Mouse (Mus musculus) c-Kit-positive CD71-negative TER-119-negative erythroid progenitor cells, embryonic 14.5 days (primary cell): ENCODE results near the gene Cntnap1.
"Not testable (repeated sequence)": the region's sequence is repeated elsewhere in the genome, so short reads cannot be mapped to it uniquely, and the experiment has no call there.

Source experiments
- DNase-seq: peaks from one replicate; pipeline ENCODE4 v3.0.0-alpha.2; 2013; ENCODE audit warnings: low read depth

Cntnap1 gene

DNA sequence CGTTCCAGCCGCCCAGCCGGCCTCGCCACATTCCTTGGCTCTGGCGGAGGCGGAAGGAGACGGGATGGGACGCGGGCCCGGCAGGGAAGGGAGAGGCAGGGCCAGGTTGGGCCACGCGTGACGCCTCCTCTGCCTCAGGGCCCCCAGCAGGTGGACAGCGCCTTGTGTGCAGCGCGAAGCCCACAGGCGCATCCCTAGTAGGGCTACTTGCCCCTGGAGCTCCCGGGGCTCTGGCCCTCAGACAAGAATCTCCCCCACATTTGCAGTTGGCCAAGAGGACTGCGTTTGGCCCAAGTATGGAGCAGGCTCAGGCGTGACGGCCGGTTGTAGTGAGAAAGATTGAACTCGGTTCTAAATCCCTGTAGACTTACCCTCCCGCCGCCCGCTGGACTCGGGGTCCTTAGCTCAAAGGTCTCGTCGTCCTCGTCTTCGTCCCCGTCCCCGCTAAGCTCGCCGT, at the start of gene Cntnap1:
Gene Cntnap1 (plus strand): TSS at position 170 of the 457 bp plus-strand sequence.
- no peak for DNase-seq

DNA sequence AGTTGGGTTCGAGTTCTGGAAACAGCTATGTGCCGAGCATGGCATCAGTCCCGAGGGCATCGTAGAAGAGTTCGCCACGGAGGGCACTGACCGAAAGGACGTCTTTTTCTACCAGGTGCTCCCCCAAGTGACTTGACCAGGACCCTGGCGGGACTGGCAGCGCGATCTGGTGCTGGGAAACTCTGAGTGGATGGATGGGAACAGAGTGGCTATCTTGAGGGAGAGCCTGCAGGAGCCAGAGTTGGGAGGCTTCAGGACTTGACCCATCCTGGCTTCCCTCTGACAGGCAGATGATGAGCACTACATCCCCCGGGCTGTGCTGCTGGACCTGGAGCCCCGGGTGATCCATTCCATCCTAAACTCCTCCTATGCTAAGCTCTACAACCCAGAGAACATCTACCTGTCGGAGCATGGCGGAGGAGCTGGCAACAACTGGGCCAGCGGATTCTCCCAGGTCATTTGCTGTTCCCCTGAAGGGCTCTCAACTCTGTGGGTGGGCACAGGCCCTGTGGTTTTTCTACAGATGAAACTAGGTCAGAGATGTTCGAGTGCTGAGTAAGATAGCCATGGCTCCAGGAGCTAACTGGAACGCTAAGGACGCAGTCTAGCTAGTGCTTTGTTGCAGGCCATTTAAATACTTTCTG, 49.7 kb upstream of the Cntnap1 start:
- no peak for DNase-seq

DNA sequence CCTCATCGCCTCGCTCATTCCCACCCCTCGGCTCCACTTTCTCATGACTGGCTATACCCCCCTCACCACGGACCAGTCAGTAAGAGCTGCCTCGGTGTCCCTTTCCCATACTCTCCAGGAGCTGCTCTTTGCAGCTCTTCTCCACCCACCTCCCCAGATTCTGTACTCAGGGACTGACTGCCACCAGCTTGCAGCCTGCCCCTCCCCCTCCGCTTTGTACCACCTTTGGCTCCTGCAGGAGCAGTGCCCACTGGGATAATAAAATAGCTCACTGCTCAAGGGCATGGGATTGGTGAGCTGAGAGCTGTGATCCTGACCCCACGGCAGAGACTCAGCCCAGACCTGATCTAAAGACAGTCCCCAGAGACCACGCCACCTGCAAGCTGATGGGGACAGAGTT, 45.8 kb upstream of the Cntnap1 start:
- DNase-seq: not testable (repeated sequence)

DNA sequence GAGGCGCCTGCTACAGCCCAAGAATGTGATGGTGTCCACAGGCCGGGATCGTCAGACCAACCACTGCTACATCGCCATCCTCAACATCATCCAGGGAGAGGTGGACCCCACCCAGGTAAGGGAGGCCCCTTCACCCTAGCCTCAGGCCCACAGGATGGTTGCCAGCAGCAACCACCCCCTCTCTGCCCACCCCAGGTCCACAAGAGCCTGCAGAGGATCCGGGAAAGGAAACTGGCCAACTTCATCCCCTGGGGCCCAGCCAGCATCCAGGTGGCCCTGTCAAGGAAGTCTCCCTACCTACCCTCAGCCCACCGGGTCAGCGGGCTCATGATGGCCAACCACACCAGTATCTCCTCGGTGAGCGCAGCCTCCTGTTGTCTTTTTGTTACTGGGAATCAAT, 45.3 kb upstream of the Cntnap1 start:
- DNase-seq: not testable (repeated sequence)

DNA sequence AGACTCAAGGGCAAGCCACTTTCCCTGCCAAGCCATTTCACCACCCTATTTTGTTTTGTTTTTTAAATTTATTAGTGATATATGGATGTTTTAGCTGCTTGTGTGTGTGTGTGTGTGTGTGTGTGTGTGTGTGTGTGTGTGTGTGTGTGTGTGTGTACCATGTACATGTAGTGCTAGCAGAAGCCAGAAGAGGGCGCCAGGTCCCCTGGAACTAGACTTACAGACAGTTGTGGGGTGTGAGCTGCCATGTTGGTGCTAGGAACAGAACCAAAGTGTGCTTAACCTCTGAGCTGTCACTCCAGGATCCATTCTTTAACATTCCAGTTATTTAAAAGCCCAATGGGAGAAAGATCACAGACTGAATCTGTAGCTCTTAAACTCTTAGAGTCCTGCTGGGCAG, 43.2 kb upstream of the Cntnap1 start:
- no peak for DNase-seq

DNA sequence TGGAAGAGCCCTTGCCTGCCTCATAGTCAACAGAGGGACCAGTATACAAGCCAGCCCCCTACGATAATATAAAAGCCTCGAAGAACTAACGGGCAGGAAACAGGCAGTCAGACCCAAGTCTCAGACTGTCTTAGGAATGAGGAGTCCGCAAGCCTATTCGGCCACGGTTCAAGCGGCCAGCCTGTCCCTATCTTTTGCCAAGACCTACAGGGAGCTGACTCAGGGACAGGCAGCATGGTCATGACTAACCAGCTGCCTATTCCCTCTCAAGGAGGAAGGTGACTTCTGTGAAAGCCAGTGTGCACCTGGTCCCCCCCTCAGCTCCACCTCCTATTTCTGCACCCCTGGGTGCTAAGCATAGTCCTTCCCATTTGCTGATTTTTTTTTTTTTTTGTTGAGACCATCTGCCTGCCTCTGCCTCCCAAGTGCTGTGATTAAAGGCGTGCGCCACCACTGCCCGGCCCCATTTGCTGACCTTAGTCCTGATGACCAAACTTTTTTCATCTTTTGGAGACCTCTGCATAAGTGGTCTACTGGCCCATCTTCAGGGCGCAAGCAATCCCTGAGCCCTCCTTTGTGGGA, 41.2 kb upstream of the Cntnap1 start:
- DNase-seq: no peak

DNA sequence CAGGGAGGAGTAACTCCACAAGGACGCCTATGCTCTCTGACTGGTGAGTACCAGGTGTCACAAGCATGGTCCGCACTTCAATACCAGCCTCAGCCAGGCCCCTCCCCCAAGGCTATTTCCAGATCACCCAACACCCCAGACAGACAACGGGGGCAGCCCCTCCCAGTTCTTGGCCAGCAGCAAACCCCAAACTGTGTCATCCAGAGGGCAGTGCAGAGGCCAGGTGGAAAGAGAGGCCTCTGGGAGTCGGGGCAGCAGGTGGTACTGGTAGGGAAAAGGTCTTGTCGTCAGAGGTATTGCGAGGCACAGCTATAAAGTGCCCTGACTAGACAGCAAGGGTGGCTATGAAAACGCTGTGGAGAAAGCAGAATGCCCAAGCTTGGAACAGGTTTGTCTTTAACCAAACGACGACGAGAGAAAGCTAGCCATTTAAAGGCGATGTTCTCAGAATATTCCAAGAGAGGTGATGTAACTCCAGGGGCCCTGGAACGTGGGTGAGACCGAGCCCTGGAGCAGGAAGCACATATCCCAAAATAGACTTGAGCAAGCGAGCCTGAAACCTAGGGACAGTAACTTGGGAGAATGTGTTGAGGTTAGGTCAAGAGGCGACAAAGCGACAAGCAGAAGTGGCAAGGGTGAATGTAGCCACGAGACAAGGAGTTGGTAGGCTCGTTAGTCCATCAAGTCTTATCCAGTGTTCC, 40.1 kb upstream of the Cntnap1 start:
- no peak for DNase-seq

DNA sequence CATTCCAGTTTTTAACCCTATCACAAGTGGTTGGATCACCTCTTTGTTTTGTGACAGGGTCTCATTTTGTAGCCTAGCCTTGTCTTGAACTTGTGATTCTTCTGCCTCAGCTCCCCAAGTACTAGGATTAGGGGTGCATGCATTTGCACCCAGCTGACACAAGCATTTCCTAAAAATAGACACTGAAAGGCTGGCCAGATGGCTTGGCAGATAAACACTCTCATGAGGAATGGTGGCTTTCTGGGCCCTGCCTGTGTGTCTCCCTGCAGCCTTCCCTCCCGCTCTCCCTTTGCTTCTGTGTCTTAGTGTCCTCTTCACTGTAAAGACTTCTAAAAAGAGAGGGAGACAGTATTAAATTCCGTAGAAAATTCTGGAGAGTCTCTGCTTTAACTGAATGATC, 39.1 kb upstream of the Cntnap1 start:
- DNase-seq: no peak

DNA sequence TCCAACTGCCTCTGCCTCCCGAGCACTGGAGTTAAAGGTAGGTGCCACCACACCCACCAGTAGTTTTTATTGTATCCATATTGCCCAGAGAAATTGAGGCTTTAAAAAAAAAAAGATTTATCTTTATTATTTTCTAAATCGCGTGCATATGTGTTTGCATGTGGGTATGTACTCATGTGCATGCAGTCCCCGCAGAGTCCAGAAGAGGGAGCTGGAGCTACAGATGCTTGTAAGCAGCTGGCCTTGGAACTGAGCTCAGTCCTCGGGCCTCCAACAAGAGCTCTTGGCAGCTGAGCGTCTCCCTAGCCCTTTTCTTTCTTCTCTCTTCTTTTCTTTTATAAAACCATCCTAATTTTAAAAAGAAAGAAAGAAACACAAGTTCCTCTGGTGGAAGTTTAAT, 38.6 kb upstream of the Cntnap1 start:
- no peak for DNase-seq

DNA sequence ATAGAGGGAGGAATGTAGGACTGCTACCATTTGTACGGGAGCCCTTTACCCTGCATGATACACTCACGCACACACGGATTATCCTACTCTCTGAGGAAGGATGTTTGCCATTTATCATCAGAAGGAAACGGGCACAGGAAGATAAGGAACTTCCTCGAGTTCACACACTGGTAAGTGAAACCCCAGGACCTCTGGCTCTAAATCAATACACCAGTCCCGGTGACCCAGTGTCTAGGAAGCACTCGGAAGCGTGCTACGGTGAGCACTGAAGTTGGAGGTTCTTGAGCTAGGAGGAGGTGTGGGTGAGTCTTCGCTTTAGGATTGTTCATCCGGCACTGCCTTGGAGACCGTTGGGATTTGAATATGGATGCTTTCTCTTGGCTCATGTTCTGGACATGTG, 37.3 kb upstream of the Cntnap1 start:
- DNase-seq: no peak

DNA sequence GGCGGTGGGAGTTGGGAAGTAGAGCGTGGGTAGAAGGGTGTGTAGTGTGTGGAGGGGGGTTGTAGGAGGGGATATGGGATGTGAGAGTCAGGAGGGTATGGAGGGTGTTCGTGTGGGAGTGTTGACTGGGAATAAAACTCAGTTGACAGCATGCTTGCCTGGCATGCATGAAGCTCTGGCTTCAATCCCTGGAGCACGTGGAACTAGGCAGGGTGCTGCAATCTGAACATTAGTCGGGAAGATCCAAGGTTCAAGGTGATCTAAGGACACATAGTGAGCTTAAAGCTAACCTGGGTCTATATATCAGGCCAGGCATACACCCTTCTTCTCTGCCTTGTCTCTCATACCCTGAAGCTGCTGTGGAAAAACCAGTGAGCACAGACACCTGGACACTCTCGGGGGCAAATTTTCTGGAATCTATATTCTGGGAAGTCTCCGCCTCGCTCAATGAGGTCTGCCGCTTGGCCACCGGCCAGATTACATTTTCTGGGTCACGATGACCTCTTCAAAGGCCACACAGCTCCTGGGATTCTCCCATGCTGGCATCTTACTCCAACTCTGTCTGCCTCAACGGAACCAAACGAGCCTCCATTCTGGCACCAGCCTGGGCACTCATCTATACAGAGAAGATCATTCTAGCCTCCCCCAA, 36.0 kb upstream of the Cntnap1 start:
- no peak for DNase-seq

DNA sequence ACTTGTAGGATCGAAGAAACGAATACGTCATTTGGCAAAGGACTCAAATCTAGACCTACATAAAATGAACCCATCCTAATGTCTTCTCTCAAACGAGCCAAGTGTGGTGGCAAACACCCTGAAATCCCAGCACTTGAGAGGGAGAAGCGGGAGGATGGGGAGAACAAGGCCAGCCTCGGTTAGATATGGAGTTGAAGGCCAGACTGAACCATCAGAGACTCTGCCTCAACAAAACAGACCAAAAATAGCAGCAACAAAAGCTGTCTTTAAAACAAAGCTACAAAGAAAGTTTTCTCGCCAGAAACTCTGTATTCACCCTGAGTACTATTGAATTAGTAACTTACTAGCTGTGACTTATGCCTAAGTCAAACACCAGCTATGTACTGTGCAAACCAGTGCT, 33.3 kb upstream of the Cntnap1 start:
- DNase-seq: no peak

DNA sequence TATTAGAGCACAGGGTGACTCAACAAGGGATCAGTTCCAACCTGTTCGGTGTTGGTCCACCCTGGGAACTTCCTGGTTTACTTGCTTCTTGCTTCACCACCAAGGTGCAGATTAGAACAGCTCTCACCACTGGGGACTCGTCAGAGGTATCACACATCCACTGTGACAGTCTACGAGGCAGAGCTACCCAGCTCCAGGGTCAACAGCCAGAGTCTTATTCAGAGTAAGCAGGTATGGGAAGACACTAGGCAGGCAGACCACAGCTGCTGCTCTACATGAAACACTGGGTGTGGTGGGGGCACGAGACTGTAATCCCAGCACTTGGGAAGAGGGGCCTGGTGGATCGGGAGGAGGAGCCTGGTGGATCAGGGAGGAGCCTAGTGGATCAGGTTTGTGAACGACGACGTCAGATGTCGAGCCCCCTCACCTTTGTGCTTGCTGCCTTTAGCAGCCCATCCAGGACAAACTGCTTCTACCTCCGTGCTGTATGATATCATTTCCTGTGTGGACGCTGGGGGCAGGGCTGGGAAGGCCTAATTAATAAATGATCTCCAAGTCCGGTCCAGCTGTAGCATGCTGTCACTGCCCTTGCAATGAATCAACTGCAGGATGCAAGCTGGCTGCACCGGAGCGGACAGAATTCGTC, 31.7 kb upstream of the Cntnap1 start:
- no peak for DNase-seq

DNA sequence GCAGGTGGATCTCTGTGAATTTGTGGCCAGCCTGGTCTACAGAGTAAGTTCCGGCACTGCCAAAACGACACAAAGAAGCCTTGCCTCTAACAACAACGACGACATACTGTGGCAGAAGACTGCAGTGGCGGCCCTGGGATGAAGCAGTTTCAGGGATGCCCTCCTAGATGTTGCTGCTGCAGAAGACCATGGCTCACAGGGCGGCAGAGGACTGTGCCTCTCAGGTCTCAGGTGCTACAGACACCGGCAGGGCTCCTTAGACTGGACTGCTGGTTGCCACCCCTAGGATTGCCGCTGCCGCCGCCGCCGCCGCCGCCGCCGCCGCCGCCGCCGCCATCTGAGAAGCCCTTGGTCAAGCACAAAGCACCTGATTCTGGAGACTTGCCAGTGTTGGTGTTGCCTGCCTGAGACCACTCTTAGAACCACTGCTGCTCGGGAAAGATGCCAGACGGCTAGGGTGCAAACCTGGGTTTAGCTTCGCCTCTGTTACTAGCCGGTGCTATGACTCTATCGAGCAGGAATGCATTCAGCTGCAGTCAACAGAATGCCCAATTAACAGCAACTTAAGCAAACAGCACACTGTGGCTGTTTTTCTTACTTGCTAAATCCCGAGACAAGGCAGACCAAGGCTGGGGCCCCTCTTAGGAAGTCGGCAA, 30.0 kb upstream of the Cntnap1 start:
- no peak for DNase-seq

DNA sequence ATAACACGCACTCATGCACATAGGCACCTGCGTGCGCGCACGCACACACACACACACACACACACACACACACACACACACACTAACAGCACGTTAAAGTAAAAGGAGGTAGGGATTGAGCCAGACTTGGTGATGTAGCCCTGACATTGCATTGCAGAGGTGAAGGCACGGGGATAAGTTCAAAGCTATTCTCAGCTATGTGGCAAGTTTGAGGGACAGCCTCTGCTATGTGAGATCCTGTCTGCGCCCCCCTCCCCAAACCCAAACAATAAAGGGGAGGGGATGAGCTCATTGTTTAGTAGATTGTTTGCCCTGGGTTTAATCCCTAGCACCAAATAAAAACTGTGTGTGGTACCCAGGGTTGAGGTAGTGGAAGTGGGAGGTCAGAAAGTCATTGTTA, 29.2 kb upstream of the Cntnap1 start:
- no peak for DNase-seq

DNA sequence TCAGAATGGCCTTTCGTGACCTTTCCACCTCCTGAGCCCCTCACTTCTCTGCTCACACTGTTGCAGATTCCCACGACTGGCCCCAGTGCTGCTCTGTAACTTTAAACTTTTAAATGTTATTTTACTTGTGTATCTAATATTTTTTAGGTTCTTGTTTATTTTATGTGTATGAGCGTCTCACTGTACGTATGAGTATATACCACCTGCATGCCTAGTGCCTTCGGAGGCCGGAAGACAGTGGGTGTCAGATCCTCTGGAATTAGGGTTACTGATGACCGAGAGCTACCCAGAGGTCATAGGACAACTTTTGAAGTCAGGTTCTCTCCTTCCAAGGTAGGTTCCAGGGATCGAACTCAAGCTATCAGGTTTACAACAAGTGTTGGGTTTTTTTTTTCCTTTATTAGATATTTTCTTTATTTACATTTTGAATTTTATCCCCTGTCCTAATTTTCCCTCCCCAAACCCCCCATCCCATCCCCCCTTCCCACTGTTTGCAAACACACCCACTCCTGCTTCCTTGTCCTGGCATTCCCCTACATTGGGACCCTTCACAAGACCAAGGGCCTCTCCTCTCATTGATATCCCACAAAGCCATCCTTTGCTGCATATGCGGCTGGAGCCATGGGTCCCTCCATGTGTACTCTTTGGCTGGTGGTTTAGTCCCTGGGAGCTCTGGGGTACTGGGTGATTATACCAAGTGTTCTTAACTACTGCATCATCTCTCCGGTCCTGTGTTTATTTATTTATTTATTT, 27.9 kb upstream of the Cntnap1 start:
- DNase-seq: no peak

DNA sequence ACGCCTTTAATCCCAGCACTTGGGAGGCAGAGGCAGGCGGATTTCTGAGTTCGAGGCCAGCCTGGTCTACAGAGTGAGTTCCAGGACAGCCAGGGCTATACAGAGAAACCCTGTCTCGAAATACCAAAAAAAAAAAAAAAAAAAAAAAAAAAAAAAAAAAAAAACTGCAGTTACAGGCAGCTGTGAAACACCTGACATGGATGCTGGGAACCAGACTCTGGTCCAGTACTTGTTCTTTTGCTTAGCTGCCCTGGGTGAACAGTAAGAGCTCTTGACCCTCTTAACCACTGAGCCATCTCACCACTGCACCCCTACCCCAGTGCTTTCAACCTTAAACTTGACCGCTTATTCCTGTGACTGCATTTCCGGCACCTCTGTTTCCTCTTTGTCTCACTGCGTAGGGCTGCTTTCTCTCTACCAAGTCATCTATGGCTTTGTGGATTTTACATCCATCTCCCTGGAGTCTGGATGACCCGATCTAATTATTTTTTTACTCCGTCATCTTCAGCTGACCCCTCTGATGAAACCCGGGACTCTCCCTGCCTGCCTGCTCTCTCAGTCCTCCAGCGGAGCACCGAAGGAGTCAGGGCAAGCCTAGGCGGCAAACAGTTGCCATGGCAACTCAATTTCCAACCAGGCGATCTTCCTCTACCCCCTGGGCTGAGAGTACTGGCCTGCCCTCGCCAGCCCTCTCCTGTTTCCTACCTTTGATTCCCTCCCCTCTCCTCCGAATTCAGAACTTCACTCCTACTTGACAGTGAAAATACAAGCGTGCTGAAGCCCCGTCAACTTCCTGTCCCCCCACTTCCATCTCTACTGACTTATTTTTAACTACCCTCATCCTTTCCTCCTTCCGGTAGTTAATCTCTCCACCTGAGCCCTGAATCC, 26.7 kb upstream of the Cntnap1 start:
- no peak for DNase-seq

DNA sequence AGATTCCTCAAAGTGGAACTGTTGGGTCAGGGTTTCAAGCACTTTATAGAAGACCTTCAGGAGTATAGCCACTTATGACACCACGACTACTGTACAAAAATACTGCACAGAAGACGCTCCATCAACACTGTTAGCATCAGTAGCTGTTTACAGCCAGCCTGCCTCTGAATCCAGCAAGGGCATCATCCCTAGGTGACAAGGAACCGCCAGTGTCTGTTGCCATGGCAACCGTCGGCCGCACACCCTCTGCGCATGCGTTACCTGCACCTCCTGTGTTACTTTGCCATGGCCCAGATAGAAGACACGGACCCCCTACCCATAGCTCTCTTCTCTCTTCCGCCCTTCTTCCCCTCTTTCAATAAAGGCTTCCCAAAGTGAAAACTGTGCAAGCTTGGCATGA, 23.9 kb upstream of the Cntnap1 start:
- DNase-seq: no peak

DNA sequence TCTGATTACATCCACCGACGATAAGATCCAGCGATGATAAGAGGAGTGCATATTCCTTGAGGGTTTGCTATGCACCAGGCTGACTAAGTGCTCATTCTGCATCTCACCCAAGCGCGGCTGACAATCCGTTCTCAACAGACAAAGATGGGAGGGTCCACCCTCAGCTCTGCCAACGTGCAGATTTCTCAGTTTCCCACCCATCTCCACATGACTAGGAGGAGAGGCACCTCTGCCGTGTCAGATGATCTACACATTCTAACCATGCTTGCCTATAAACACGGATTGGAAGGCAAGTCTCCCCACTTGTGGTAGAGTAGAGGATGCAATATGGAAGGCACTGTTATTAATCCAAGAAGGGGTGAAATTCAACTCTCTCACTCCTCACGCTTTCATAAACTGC, 21.6 kb upstream of the Cntnap1 start:
- DNase-seq: no peak
